In the genomic region with DNA sequence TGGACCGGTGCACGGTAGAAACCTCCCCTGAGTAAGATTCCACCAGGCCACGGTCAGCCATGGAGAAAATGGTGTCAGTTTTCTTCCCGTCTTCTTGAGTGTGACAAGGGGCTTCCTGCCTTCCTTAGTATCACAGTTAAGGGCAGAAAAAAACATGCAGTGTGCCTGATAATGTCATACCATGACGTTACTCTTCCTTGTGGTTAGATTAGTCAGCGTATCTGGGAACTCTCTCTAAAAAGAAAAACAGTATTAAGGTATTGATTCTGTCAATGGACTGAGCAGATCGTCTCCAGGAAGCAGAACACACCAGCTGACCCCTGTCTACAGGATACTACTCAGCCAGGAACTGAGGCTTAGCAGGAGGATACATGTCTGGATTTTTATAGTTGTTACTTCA, we compare ENCODE assay signal across 27 mouse cellular contexts. TPM values are rescaled to one million over a fixed set of nuclear protein-coding genes. Genes with fewer than 3 reads are reported as not detected.
DNase-seq lines count a peak whose midpoint lies in the region; ATAC-seq lines count a peak whose summit lies in the region.
"Had no signal": no experiment of that assay in that cellular context is flagged by ENCODE, and none has a peak within 500 bp of the region (broad histone marks: within the 10 kb centered on the region; RNA-seq: fewer than 3 reads in every experiment).

No protein-coding gene starts in this region.

- H3K27ac ChIP-seq in liver, embryonic 11.5 days (ENCODE audit: low read depth, low read length) = peak overlapping the region; percentile 11; the same call in 1 of the 2 replicates
- H3K27ac ChIP-seq in midbrain, embryonic 15.5 days = no peak overlapping the region
- no peak overlapping the region for H3K27ac ChIP-seq in forebrain, embryonic 12.5 days
- H3K27ac ChIP-seq: forebrain, embryonic 10.5 days; heart, adult 2 months; heart, embryonic 13.5 days; hindbrain, embryonic 14.5 days; left cerebral cortex, adult 2 months; limb, embryonic 15.5 days; macrophage; neural tube, embryonic 13.5 days had no signal

- peak overlapping the region; percentile 44 for H3K4me3 ChIP-seq in megakaryocyte, embryonic 14.5 days (replicated peaks)
- H3K4me3 ChIP-seq in liver, embryonic 11.5 days (ENCODE audit: low read depth, low read length) = no peak overlapping the region
- no peak overlapping the region for H3K4me3 ChIP-seq in midbrain, embryonic 15.5 days
- no peak overlapping the region for H3K4me3 ChIP-seq in forebrain, embryonic 12.5 days (replicated peaks)
- H3K4me3 ChIP-seq: forebrain, embryonic 10.5 days; heart, adult 2 months; heart, embryonic 13.5 days; left cerebral cortex, adult 2 months; limb, embryonic 15.5 days; neural tube, embryonic 13.5 days had no signal

- H3K4me1 ChIP-seq in megakaryocyte, embryonic 14.5 days = peaks cover 51% of the 10 kb centered on the region
- H3K4me1 ChIP-seq in liver, embryonic 11.5 days (replicated peaks; ENCODE audit: control insufficient read depth, insufficient read depth, low read length) = peaks cover 14% of the 10 kb centered on the region
- no peaks in the 10 kb centered on the region for H3K4me1 ChIP-seq in midbrain, embryonic 15.5 days
- H3K4me1 ChIP-seq in forebrain, embryonic 12.5 days = no peaks in the 10 kb centered on the region
- H3K4me1 ChIP-seq: forebrain, embryonic 10.5 days; limb, embryonic 15.5 days; neural tube, embryonic 13.5 days had no signal

- DNase-seq in liver, embryonic 11.5 days (ENCODE audit: low spot score) = no peak
- DNase-seq in layer of hippocampus, postnatal 36 days = no peak
- DNase-seq: adrenal gland, postnatal 36 days; cerebellum, adult 9-11 months; forebrain, postnatal 0 days; gastrocnemius, postnatal 36 days; heart, adult 2 months; heart, postnatal 36 days; kidney, adult 18-20 months; kidney, postnatal 4 days; left cerebral cortex, postnatal 4 days; midbrain, embryonic 14.5 days; thymus, postnatal 14 days had no signal

- H3K4me2 ChIP-seq in liver, embryonic 11.5 days = peak overlapping the region; percentile 12
- no peak overlapping the region for H3K4me2 ChIP-seq in midbrain, embryonic 15.5 days
- no peak overlapping the region for H3K4me2 ChIP-seq in forebrain, embryonic 12.5 days
- H3K4me2 ChIP-seq: heart, embryonic 13.5 days; hindbrain, embryonic 14.5 days; limb, embryonic 15.5 days; neural tube, embryonic 13.5 days had no signal

- H3K36me3 ChIP-seq in megakaryocyte, embryonic 14.5 days (replicated peaks; ENCODE audit: low read length) = peaks cover 1% of the 10 kb centered on the region
- H3K36me3 ChIP-seq in liver, embryonic 11.5 days (ENCODE audit: control insufficient read depth, insufficient read depth, low read length) = no peaks in the 10 kb centered on the region
- no peaks in the 10 kb centered on the region for H3K36me3 ChIP-seq in midbrain, embryonic 15.5 days (replicated peaks)
- no peaks in the 10 kb centered on the region for H3K36me3 ChIP-seq in forebrain, embryonic 12.5 days (replicated peaks)
- H3K36me3 ChIP-seq: forebrain, embryonic 10.5 days; limb, embryonic 15.5 days had no signal

- H3K27me3 ChIP-seq in megakaryocyte, embryonic 14.5 days (replicated peaks) = no peaks in the 10 kb centered on the region
- H3K27me3 ChIP-seq in liver, embryonic 11.5 days (replicated peaks; ENCODE audit: control insufficient read depth, insufficient read depth, low read length) = no peaks in the 10 kb centered on the region
- no peaks in the 10 kb centered on the region for H3K27me3 ChIP-seq in midbrain, embryonic 15.5 days (replicated peaks)
- no peaks in the 10 kb centered on the region for H3K27me3 ChIP-seq in forebrain, embryonic 12.5 days
- H3K27me3 ChIP-seq: heart, embryonic 13.5 days; limb, embryonic 15.5 days; neural tube, embryonic 13.5 days; Patski had no signal

- H3K9me3 ChIP-seq in megakaryocyte, embryonic 14.5 days = peaks cover 9% of the 10 kb centered on the region
- H3K9me3 ChIP-seq in liver, embryonic 11.5 days (ENCODE audit: control insufficient read depth, low read length) = no peaks in the 10 kb centered on the region
- H3K9me3 ChIP-seq in midbrain, embryonic 15.5 days = no peaks in the 10 kb centered on the region
- H3K9me3 ChIP-seq in forebrain, embryonic 12.5 days = no peaks in the 10 kb centered on the region
- H3K9me3 ChIP-seq: forebrain, embryonic 10.5 days; heart, embryonic 13.5 days; limb, embryonic 15.5 days; neural tube, embryonic 13.5 days had no signal

- H3K9ac ChIP-seq in liver, embryonic 11.5 days (ENCODE audit: low read depth, low read length) = peak overlapping the region; percentile 6; the same call in 1 of the 2 replicates
- H3K9ac ChIP-seq in midbrain, embryonic 15.5 days = no peak overlapping the region
- no peak overlapping the region for H3K9ac ChIP-seq in forebrain, embryonic 12.5 days
- H3K9ac ChIP-seq: forebrain, postnatal 0 days; heart, embryonic 13.5 days; hindbrain, embryonic 14.5 days; limb, embryonic 15.5 days; neural tube, embryonic 13.5 days had no signal

- 30% methylated on average over 7 of the region's 7 CpGs for WGBS in liver, embryonic 11.5 days
- WGBS in midbrain, embryonic 15.5 days = 86% methylated on average over 7 of the region's 7 CpGs
- WGBS in forebrain, embryonic 12.5 days = 88% methylated on average over 7 of the region's 7 CpGs

- ATAC-seq in megakaryocyte, adult 5-6 weeks (ENCODE audit: poor library complexity, severe bottlenecking) = no peak
- ATAC-seq in liver, embryonic 11.5 days (replicated peaks; ENCODE audit: low FRiP score) = peak; percentile 66
- peak; percentile 79 for ATAC-seq in megakaryocyte progenitor cell, adult 5-6 weeks (replicated peaks; ENCODE audit: poor library complexity)
- no peak for ATAC-seq in midbrain, embryonic 15.5 days (replicated peaks)
- ATAC-seq in forebrain, embryonic 12.5 days (ENCODE audit: low FRiP score) = no peak
- ATAC-seq: forebrain, postnatal 0 days; inflammation-experienced regulatory T-cells, adult 6 months; Patski had no signal

RNA-seq across cellular contexts. Expression of gene Fam160b1, which starts 36.1 kb away (rescaled TPM):
- polyA plus RNA-seq in megakaryocyte, embryonic 14.5 days (2012; ENCODE audit: insufficient read depth, low replicate concordance) = 2.9 TPM in 2 replicates
- total RNA-seq in megakaryocyte, adult 5-6 weeks (2015) = 28.7 and 29.0 TPM in 2 replicates
- total RNA-seq in megakaryocyte, adult 5-6 weeks (2017) = 18.4 and 18.8 TPM in 2 replicates
- polyA plus RNA-seq in liver, embryonic 11.5 days (2014; fragmentation: Nextera tagmentation; extraction: Ambion mirVana) = 11.9 and 12.6 TPM in 2 replicates
- total RNA-seq in megakaryocyte progenitor cell, adult 5-6 weeks (2015) = 18.8 and 23.0 TPM in 2 replicates
- 12.7 and 13.2 TPM in 2 replicates for total RNA-seq in megakaryocyte progenitor cell, adult 5-6 weeks (2017)
- 12.9 and 14.1 TPM in 2 replicates for polyA plus RNA-seq in midbrain, embryonic 15.5 days (2015; fragmentation: Nextera tagmentation; extraction: Ambion mirVana)
- total RNA-seq in layer of hippocampus, postnatal 36 days (2021) = 10 to 100 TPM; 23.3 to 25.0 TPM
- 15.7 and 16.7 TPM in 2 replicates for polyA plus RNA-seq in forebrain, embryonic 12.5 days (2016; fragmentation: Nextera tagmentation; extraction: Ambion mirVana)

RNA-seq across cellular contexts. Expression of gene Trub1, which starts 56.1 kb away (rescaled TPM):
- 2.2 and 16.0 TPM in 2 replicates for polyA plus RNA-seq in megakaryocyte, embryonic 14.5 days (2012; ENCODE audit: insufficient read depth, low replicate concordance)
- total RNA-seq in megakaryocyte, adult 5-6 weeks (2015) = 2.1 and 3.9 TPM in 2 replicates
- total RNA-seq in megakaryocyte, adult 5-6 weeks (2017) = 3.5 and 3.6 TPM in 2 replicates
- polyA plus RNA-seq in liver, embryonic 11.5 days (2014; fragmentation: Nextera tagmentation; extraction: Ambion mirVana) = 27.5 and 28.9 TPM in 2 replicates
- total RNA-seq in megakaryocyte progenitor cell, adult 5-6 weeks (2015) = 11.7 and 15.3 TPM in 2 replicates
- 13.1 and 20.9 TPM in 2 replicates for total RNA-seq in megakaryocyte progenitor cell, adult 5-6 weeks (2017)
- polyA plus RNA-seq in midbrain, embryonic 15.5 days (2015; fragmentation: Nextera tagmentation; extraction: Ambion mirVana) = 15.9 and 16.7 TPM in 2 replicates
- total RNA-seq in layer of hippocampus, postnatal 36 days (2021) = 10 to 100 TPM; 18.0 to 18.5 TPM
- polyA plus RNA-seq in forebrain, embryonic 12.5 days (2016; fragmentation: Nextera tagmentation; extraction: Ambion mirVana) = 18.4 and 20.1 TPM in 2 replicates

Comparison
In these comparisons a context has a peak if more than half of its experiments do, and no peak if none do; other contexts are left out.
1. ATAC-seq: peak in liver, embryonic 11.5 days (single experiment) and megakaryocyte progenitor cell, adult 5-6 weeks (single experiment); none in megakaryocyte, adult 5-6 weeks (single experiment), midbrain, embryonic 15.5 days (single experiment) and forebrain, embryonic 12.5 days (single experiment).